Mouse (Mus musculus): ENCODE measurements around the gene Mettl16. TPM values are rescaled to one million over a fixed set of nuclear protein-coding genes. Genes with fewer than 3 reads are reported as not detected.

Mettl16 gene
- total RNA-seq, 2 experiments from 2014 or later, result 1.3 to 9.7 TPM

- no peak for ATAC-seq (replicated peaks; ENCODE audit: low FRiP score, poor library complexity, severe bottlenecking)
These were observed 106.2 kb downstream of the Mettl16 start for GRCm38 (mm10) chr11:74876801-74877200.

Other genes with a start within 250 kb of the Mettl16 start
- 2.1 and 2.7 TPM in 2 replicates for gene Rap1gap2, start 159.9 kb upstream of the Mettl16 start, total RNA-seq (2015; ENCODE audit: low replicate concordance)
- gene Rap1gap2, start 159.9 kb upstream of the Mettl16 start, total RNA-seq (2017; ENCODE audit: low replicate concordance), result 3.7 and 5.2 TPM in 2 replicates
- 91.3 and 114 TPM in 2 replicates for gene Ccdc92b, start 151.2 kb upstream of the Mettl16 start, total RNA-seq (2015; ENCODE audit: low replicate concordance)
- gene Ccdc92b, start 151.2 kb upstream of the Mettl16 start, total RNA-seq (2017; ENCODE audit: low replicate concordance), result 89.9 and 92.6 TPM in 2 replicates
- gene Cluh, start 121.3 kb upstream of the Mettl16 start, total RNA-seq (2015; ENCODE audit: low replicate concordance), result 7.3 and 8.2 TPM in 2 replicates
- 4.1 and 4.5 TPM in 2 replicates for gene Cluh, start 121.3 kb upstream of the Mettl16 start, total RNA-seq (2017; ENCODE audit: low replicate concordance)
- 67.9 and 70.7 TPM in 2 replicates for gene Pafah1b1, start 46.2 kb upstream of the Mettl16 start, total RNA-seq (2015; ENCODE audit: low replicate concordance)
- 95.6 and 112 TPM in 2 replicates for gene Pafah1b1, start 46.2 kb upstream of the Mettl16 start, total RNA-seq (2017; ENCODE audit: low replicate concordance)
- gene Mnt, start 60.1 kb downstream of the Mettl16 start, total RNA-seq (2015; ENCODE audit: low replicate concordance), result 1.3 and 2.1 TPM in 2 replicates
- 0.68 and 2.1 TPM in 2 replicates for gene Mnt, start 60.1 kb downstream of the Mettl16 start, total RNA-seq (2017; ENCODE audit: low replicate concordance)
- gene Sgsm2, start 126.2 kb downstream of the Mettl16 start, total RNA-seq (2015; ENCODE audit: low replicate concordance), result 0.96 TPM in 1 of 2 replicates, not detected in the other
- 0.14 and 0.43 TPM in 2 replicates for gene Sgsm2, start 126.2 kb downstream of the Mettl16 start, total RNA-seq (2017; ENCODE audit: low replicate concordance)
- 8.8 and 10.0 TPM in 2 replicates for gene Tsr1, start 127.2 kb downstream of the Mettl16 start, total RNA-seq (2015; ENCODE audit: low replicate concordance)
- gene Tsr1, start 127.2 kb downstream of the Mettl16 start, total RNA-seq (2017; ENCODE audit: low replicate concordance), result 9.5 and 13.9 TPM in 2 replicates
- 68.8 and 80.9 TPM in 2 replicates for gene Smg6, start 155.0 kb downstream of the Mettl16 start, total RNA-seq (2015; ENCODE audit: low replicate concordance)
- gene Smg6, start 155.0 kb downstream of the Mettl16 start, total RNA-seq (2017; ENCODE audit: low replicate concordance), result 157 and 187 TPM in 2 replicates
- gene Srr, start 155.1 kb downstream of the Mettl16 start, total RNA-seq (2015; ENCODE audit: low replicate concordance), result 9.4 and 17.6 TPM in 2 replicates
- gene Srr, start 155.1 kb downstream of the Mettl16 start, total RNA-seq (2017; ENCODE audit: low replicate concordance), result 5.6 and 7.0 TPM in 2 replicates